Mouse (Mus musculus) brain, embryonic 14.5 days (tissue): Measurements from ENCODE around the gene Prune2.

ENCODE experiments used
- CTCF ChIP-seq: fragments of 200-500 bp; IDR thresholded peaks from 2 replicates; pipeline ENCODE4 v1.5.1; 2012; ENCODE audit warnings: inconsistent platforms, mild to moderate bottlenecking, moderate library complexity, borderline replicate concordance; ENCODE audit not compliant: insufficient read depth, insufficient read length; ENCODE audit errors: extremely low read depth
- POLR2A ChIP-seq: fragments of 200-500 bp; IDR thresholded peaks from 2 replicates; pipeline ENCODE4 v1.6.1; 2012; ENCODE audit warnings: mild to moderate bottlenecking, inconsistent platforms, borderline replicate concordance; ENCODE audit not compliant: poor library complexity, insufficient read depth, insufficient read length, severe bottlenecking; ENCODE audit errors: extremely low read depth

GRCm38 (mm10) chr19:17151781-17152180 lies 195.9 kb downstream of the Prune2 start:
- TF ChIP-seq POLR2A (no peak), CTCF (no peak)
